Mouse (Mus musculus) ES-Bruce4 (cell line): ENCODE results near the gene Lmnb2.

Experiments
- CTCF ChIP-seq: IDR thresholded peaks from one replicate; pipeline ENCODE4 v1.8.1; 2011; ENCODE audit warnings: low read depth, low read length
- POLR2A ChIP-seq: IDR thresholded peaks from one replicate; pipeline ENCODE4 v1.8.1; 2011; ENCODE audit warnings: low read length; ENCODE audit not compliant: insufficient read depth

- no peak for TF ChIP-seq CTCF
- no peak for TF ChIP-seq POLR2A
These were observed 2.8 kb downstream of the Lmnb2 start for GRCm38 (mm10) chr10:80915260-80915659.
